Mouse (Mus musculus): ENCODE results near the gene Helz. TPM values are rescaled to one million over a fixed set of nuclear protein-coding genes. Genes with fewer than 3 reads are reported as not detected.
"Not testable (repeated sequence)": the region's sequence is repeated elsewhere in the genome, so short reads cannot be mapped to it uniquely, and the experiment has no call there.

Helz gene
- polyA plus RNA-seq, 1 experiment = 16.3 TPM

- Histone ChIP-seq H3K4me3 (replicated peaks; ENCODE audit: insufficient read depth, low read depth, low read length) (no peak overlapping the region), H3K27me3 (ENCODE audit: control insufficient read depth, insufficient read depth, low read length) (no peaks in the 10 kb centered on the region), H3K27ac (ENCODE audit: insufficient read depth, low read length) (no peak overlapping the region), H3K4me1 (ENCODE audit: control insufficient read depth, insufficient read depth, low read length) (peaks cover 23% of the 10 kb centered on the region)
- no peak for DNase-seq
- TF ChIP-seq CTCF (IDR thresholded peaks at IDR 0.05; ENCODE audit: borderline replicate concordance, insufficient read depth, low read depth, low read length) (no peak), POLR2A (IDR thresholded peaks at IDR 0.05; ENCODE audit: borderline replicate concordance, insufficient read depth, low read length) (no peak)
- 93% methylated on average over 20 of the region's 20 CpGs for WGBS
Measured at GRCm38 (mm10) chr11:107574811-107575705, 27.3 kb downstream of the Helz start.

GRCm38 (mm10) chr11:107576186-107576585 lies 28.5 kb downstream of the Helz start:
- TF ChIP-seq POLR2A (IDR thresholded peaks at IDR 0.05; ENCODE audit: borderline replicate concordance, insufficient read depth, low read length) = no peak
- Histone ChIP-seq H3K4me3 (replicated peaks; ENCODE audit: insufficient read depth, low read depth, low read length) (no peak overlapping the region), H3K27me3 (ENCODE audit: control insufficient read depth, insufficient read depth, low read length) (no peaks in the 10 kb centered on the region), H3K27ac (ENCODE audit: insufficient read depth, low read length) (no peak overlapping the region), H3K4me1 (ENCODE audit: control insufficient read depth, insufficient read depth, low read length) (peaks cover 23% of the 10 kb centered on the region)
- no peak for DNase-seq
- 53% methylated on average over 7 of the region's 7 CpGs for WGBS

GRCm38 (mm10) chr11:107577400-107577799 lies 29.7 kb downstream of the Helz start:
- WGBS = 76% methylated on average over 8 of the region's 8 CpGs
- Histone ChIP-seq H3K27me3 (ENCODE audit: control insufficient read depth, insufficient read depth, low read length) (no peaks in the 10 kb centered on the region), H3K27ac (ENCODE audit: insufficient read depth, low read length) (no peak overlapping the region), H3K4me1 (ENCODE audit: control insufficient read depth, insufficient read depth, low read length) (peaks cover 15% of the 10 kb centered on the region), H3K4me3 (replicated peaks; ENCODE audit: insufficient read depth, low read depth, low read length) (no peak overlapping the region)
- DNase-seq = no peak
- TF ChIP-seq CTCF (IDR thresholded peaks at IDR 0.05; ENCODE audit: borderline replicate concordance, insufficient read depth, low read depth, low read length) (no peak), POLR2A (IDR thresholded peaks at IDR 0.05; ENCODE audit: borderline replicate concordance, insufficient read depth, low read length) (no peak)

GRCm38 (mm10) chr11:107578226-107578625 lies 30.5 kb downstream of the Helz start:
- Histone ChIP-seq H3K4me1 (ENCODE audit: control insufficient read depth, insufficient read depth, low read length) (peaks cover 7% of the 10 kb centered on the region), H3K27ac (ENCODE audit: insufficient read depth, low read length) (no peak overlapping the region), H3K4me3 (replicated peaks; ENCODE audit: insufficient read depth, low read depth, low read length) (no peak overlapping the region), H3K27me3 (ENCODE audit: control insufficient read depth, insufficient read depth, low read length) (no peaks in the 10 kb centered on the region)
- TF ChIP-seq POLR2A (IDR thresholded peaks at IDR 0.05; ENCODE audit: borderline replicate concordance, insufficient read depth, low read length) = no peak
- no peak for TF ChIP-seq CTCF (IDR thresholded peaks at IDR 0.05; ENCODE audit: borderline replicate concordance, insufficient read depth, low read depth, low read length)
- WGBS = 52% methylated on average over 7 of the region's 7 CpGs
- DNase-seq = no peak

GRCm38 (mm10) chr11:107580786-107581185 lies 33.1 kb downstream of the Helz start:
- no peaks in the 10 kb centered on the region for H3K27me3 ChIP-seq (ENCODE audit: control insufficient read depth, insufficient read depth, low read length)
- 90% methylated on average over 4 of the region's 4 CpGs for WGBS
- no peak overlapping the region for H3K4me3 ChIP-seq (replicated peaks; ENCODE audit: insufficient read depth, low read depth, low read length)
- H3K27ac ChIP-seq (ENCODE audit: insufficient read depth, low read length) = no peak overlapping the region
- DNase-seq = no peak
- H3K4me1 ChIP-seq (ENCODE audit: control insufficient read depth, insufficient read depth, low read length) = no peaks in the 10 kb centered on the region
- TF ChIP-seq CTCF (IDR thresholded peaks at IDR 0.05; ENCODE audit: borderline replicate concordance, insufficient read depth, low read depth, low read length) = no peak
- no peak for TF ChIP-seq POLR2A (IDR thresholded peaks at IDR 0.05; ENCODE audit: borderline replicate concordance, insufficient read depth, low read length)

- no peak for TF ChIP-seq POLR2A (IDR thresholded peaks at IDR 0.05; ENCODE audit: borderline replicate concordance, insufficient read depth, low read length)
- TF ChIP-seq CTCF (IDR thresholded peaks at IDR 0.05; ENCODE audit: borderline replicate concordance, insufficient read depth, low read depth, low read length) = no peak
- no peak overlapping the region for H3K4me3 ChIP-seq (replicated peaks; ENCODE audit: insufficient read depth, low read depth, low read length)
- DNase-seq = no peak
- no peaks in the 10 kb centered on the region for H3K27me3 ChIP-seq (ENCODE audit: control insufficient read depth, insufficient read depth, low read length)
- WGBS = 70% methylated on average over 12 of the region's 12 CpGs
- no peak overlapping the region for H3K27ac ChIP-seq (ENCODE audit: insufficient read depth, low read length)
- H3K4me1 ChIP-seq (ENCODE audit: control insufficient read depth, insufficient read depth, low read length) = no peaks in the 10 kb centered on the region
Measured at GRCm38 (mm10) chr11:107584660-107585451, 37.1 kb downstream of the Helz start.

- DNase-seq; H3K4me3 ChIP-seq (replicated peaks; ENCODE audit: insufficient read depth, low read depth, low read length); H3K4me1 ChIP-seq (ENCODE audit: control insufficient read depth, insufficient read depth, low read length); H3K27ac ChIP-seq (ENCODE audit: insufficient read depth, low read length); H3K27me3 ChIP-seq (ENCODE audit: control insufficient read depth, insufficient read depth, low read length): not testable (repeated sequence)
- WGBS = 87% methylated on average over 5 of the region's 5 CpGs
Measured at GRCm38 (mm10) chr11:107586129-107586528, 38.4 kb downstream of the Helz start.

GRCm38 (mm10) chr11:107587141-107587540 lies 39.4 kb downstream of the Helz start:
- Histone ChIP-seq H3K27me3 (ENCODE audit: control insufficient read depth, insufficient read depth, low read length) (no peaks in the 10 kb centered on the region), H3K4me3 (replicated peaks; ENCODE audit: insufficient read depth, low read depth, low read length) (no peak overlapping the region), H3K4me1 (ENCODE audit: control insufficient read depth, insufficient read depth, low read length) (peaks cover 2% of the 10 kb centered on the region; the same call in 1 of the 2 replicates), H3K27ac (ENCODE audit: insufficient read depth, low read length) (no peak overlapping the region)
- TF ChIP-seq CTCF (IDR thresholded peaks at IDR 0.05; ENCODE audit: borderline replicate concordance, insufficient read depth, low read depth, low read length) = no peak
- no peak for DNase-seq
- 90% methylated on average over 7 of the region's 7 CpGs for WGBS

Measured in cerebellum, adult 2 months (tissue).